In the genomic region with DNA sequence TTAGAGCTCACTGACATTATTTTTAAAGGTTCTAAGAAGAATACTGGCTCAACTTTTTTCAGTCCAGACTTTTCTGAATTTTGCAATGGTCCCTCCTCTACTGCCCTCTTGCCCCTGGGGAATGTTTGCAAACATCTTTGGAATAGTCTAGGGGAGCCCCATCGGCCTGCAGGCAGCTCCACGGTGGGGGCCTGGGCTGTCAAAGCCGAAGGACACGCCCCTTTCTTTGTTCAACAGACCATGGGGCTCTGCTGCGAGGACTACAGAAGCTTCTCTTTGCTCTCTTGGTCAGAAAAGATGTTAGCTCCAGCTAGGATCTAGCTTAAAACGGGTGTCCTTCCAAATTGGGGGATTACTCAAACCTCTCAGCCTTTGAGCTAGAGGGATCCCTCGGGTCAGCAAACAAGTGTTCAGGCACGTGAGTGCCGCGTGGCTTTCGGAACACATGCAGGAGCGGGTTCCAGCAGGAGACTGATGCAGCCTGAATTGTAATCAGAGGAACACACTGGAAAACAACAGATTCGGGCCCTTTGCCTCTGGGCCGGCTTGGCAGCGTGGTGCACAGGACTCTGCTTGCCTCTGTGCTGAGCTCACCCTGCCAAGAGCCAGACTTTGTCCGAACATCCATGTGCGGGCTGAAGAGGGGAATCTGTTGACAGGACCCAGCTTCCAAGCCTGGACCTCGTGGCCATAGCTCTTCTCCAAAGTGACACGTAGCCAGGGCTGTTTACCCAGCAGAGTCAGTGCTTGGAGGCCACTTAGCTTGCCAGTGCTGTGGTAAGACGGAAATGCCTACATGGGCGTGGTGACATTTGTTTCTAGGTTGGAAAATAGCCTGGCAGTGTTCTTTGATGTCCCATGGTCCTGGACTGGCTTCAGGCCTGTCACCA, we compare ENCODE assay signal across 9 mouse cellular contexts. TPM values are rescaled to one million over a fixed set of nuclear protein-coding genes. Genes with fewer than 3 reads are reported as not detected.
DNase-seq lines count a peak whose midpoint lies in the region; ATAC-seq and TF ChIP-seq lines count a peak whose summit lies in the region.
"Had no signal": no experiment of that assay in that cellular context is flagged by ENCODE, and none has a peak within 500 bp of the region (broad histone marks: within the 10 kb centered on the region; RNA-seq: fewer than 3 reads in every experiment).

No protein-coding gene starts in this region.

- H3K27me3 ChIP-seq in hindbrain, embryonic 13.5 days: peaks cover 51% of the 10 kb centered on the region
- H3K27me3 ChIP-seq in hindbrain, embryonic 12.5 days: peaks cover 16% of the 10 kb centered on the region
- no peaks in the 10 kb centered on the region for H3K27me3 ChIP-seq in lung, postnatal 0 days (replicated peaks; ENCODE audit: insufficient read depth, low read length)
- H3K27me3 ChIP-seq in intestine, embryonic 16.5 days (replicated peaks; ENCODE audit: control insufficient read depth, insufficient read depth, low read length): no peaks in the 10 kb centered on the region; the same call in 1 of the 2 replicates
- H3K27me3 ChIP-seq: liver, embryonic 13.5 days had no signal

- no peak overlapping the region for H3K4me3 ChIP-seq in hindbrain, embryonic 13.5 days
- no peak overlapping the region for H3K4me3 ChIP-seq in hindbrain, embryonic 12.5 days
- H3K4me3 ChIP-seq in lung, postnatal 0 days (ENCODE audit: low read depth, low read length): no peak overlapping the region
- H3K4me3 ChIP-seq in intestine, embryonic 16.5 days (ENCODE audit: low read length): no peak overlapping the region
- H3K4me3 ChIP-seq: liver, embryonic 13.5 days had no signal

- TF ChIP-seq CTCF in lung, postnatal 0 days (IDR thresholded peaks at IDR 0.05): no peak

- TF ChIP-seq EP300 in lung, postnatal 0 days (IDR thresholded peaks at IDR 0.05): no peak

- H3K27ac ChIP-seq in hindbrain, embryonic 13.5 days: no peak overlapping the region
- no peak overlapping the region for H3K27ac ChIP-seq in hindbrain, embryonic 12.5 days
- H3K27ac ChIP-seq in lung, postnatal 0 days (ENCODE audit: low read length): no peak overlapping the region
- H3K27ac ChIP-seq in intestine, embryonic 16.5 days (ENCODE audit: low read length): no peak overlapping the region
- H3K27ac ChIP-seq: liver, embryonic 13.5 days had no signal

- peak; percentile 21; the same call in 1 of the 2 replicates for ATAC-seq in hindbrain, embryonic 13.5 days (ENCODE audit: low FRiP score)
- no peak for ATAC-seq in hindbrain, embryonic 12.5 days (ENCODE audit: low FRiP score)
- ATAC-seq in lung, postnatal 0 days: peak; percentile 59
- ATAC-seq in intestine, embryonic 16.5 days: no peak

- no peaks in the 10 kb centered on the region for H3K9me3 ChIP-seq in hindbrain, embryonic 13.5 days
- H3K9me3 ChIP-seq in hindbrain, embryonic 12.5 days (replicated peaks): no peaks in the 10 kb centered on the region
- no peaks in the 10 kb centered on the region for H3K9me3 ChIP-seq in lung, postnatal 0 days (ENCODE audit: low read length)
- no peaks in the 10 kb centered on the region for H3K9me3 ChIP-seq in intestine, embryonic 16.5 days (ENCODE audit: control insufficient read depth, low read length)
- H3K9me3 ChIP-seq: liver, embryonic 13.5 days had no signal

- WGBS in hindbrain, embryonic 13.5 days: 31% methylated on average over 21 of the region's 21 CpGs
- WGBS in hindbrain, embryonic 12.5 days: 39% methylated on average over 21 of the region's 21 CpGs
- 46% methylated on average over 21 of the region's 21 CpGs for WGBS in lung, postnatal 0 days
- 50% methylated on average over 21 of the region's 21 CpGs for WGBS in intestine, embryonic 16.5 days

- no peaks in the 10 kb centered on the region for H3K36me3 ChIP-seq in hindbrain, embryonic 13.5 days
- H3K36me3 ChIP-seq in hindbrain, embryonic 12.5 days: no peaks in the 10 kb centered on the region
- H3K36me3 ChIP-seq in lung, postnatal 0 days (ENCODE audit: insufficient read depth, low read length): no peaks in the 10 kb centered on the region
- H3K36me3 ChIP-seq in intestine, embryonic 16.5 days (ENCODE audit: control insufficient read depth, insufficient read depth, low read length): no peaks in the 10 kb centered on the region
- H3K36me3 ChIP-seq: liver, embryonic 13.5 days had no signal

- peaks cover 16% of the 10 kb centered on the region for H3K4me1 ChIP-seq in hindbrain, embryonic 13.5 days (replicated peaks)
- H3K4me1 ChIP-seq in hindbrain, embryonic 12.5 days: peaks cover 12% of the 10 kb centered on the region
- H3K4me1 ChIP-seq in lung, postnatal 0 days (ENCODE audit: insufficient read depth, low read depth, low read length): no peaks in the 10 kb centered on the region
- peaks cover 7% of the 10 kb centered on the region; the same call in 1 of the 2 replicates for H3K4me1 ChIP-seq in intestine, embryonic 16.5 days (ENCODE audit: control insufficient read depth, insufficient read depth, low read length)
- H3K4me1 ChIP-seq: liver, embryonic 13.5 days had no signal

- H3K9ac ChIP-seq in hindbrain, embryonic 13.5 days: no peak overlapping the region; the same call in 1 of the 2 replicates
- H3K9ac ChIP-seq in hindbrain, embryonic 12.5 days: no peak overlapping the region
- H3K9ac ChIP-seq in lung, postnatal 0 days (replicated peaks; ENCODE audit: low read depth): no peak overlapping the region
- no peak overlapping the region for H3K9ac ChIP-seq in intestine, embryonic 16.5 days (ENCODE audit: low read depth, low read length)
- H3K9ac ChIP-seq: liver, embryonic 13.5 days had no signal

- peak; percentile 24 for DNase-seq in cerebellum, adult 8-10 months
- DNase-seq in frontal cortex, postnatal 36 days (ENCODE audit: low spot score in 2 of 2): peak; percentile 53 to 80
- peak; percentile 69 for DNase-seq in kidney, adult 9 months
- peak; percentile 47 for DNase-seq in lung, postnatal 0 days (ENCODE audit: low spot score)
- DNase-seq in urinary bladder, adult 2 months (ENCODE audit: low spot score): peak; percentile 36
- DNase-seq: liver, embryonic 13.5 days had no signal

- H3K4me2 ChIP-seq in hindbrain, embryonic 13.5 days: no peak overlapping the region
- no peak overlapping the region for H3K4me2 ChIP-seq in hindbrain, embryonic 12.5 days (replicated peaks)
- H3K4me2 ChIP-seq in lung, postnatal 0 days (replicated peaks; ENCODE audit: low read depth, low read length): no peak overlapping the region
- no peak overlapping the region for H3K4me2 ChIP-seq in intestine, embryonic 16.5 days (ENCODE audit: low read depth, low read length)
- H3K4me2 ChIP-seq: liver, embryonic 13.5 days had no signal

RNA-seq across cellular contexts. Expression of gene Loxl4, which starts 47.0 kb away (rescaled TPM):
- polyA plus RNA-seq in hindbrain, embryonic 13.5 days (2015; fragmentation: Nextera tagmentation; extraction: Ambion mirVana): 0.05 and 0.13 TPM in 2 replicates
- polyA plus RNA-seq in hindbrain, embryonic 12.5 days (2016; fragmentation: Nextera tagmentation; extraction: Ambion mirVana): 0.19 and 0.51 TPM in 2 replicates
- 0.60 and 0.64 TPM in 2 replicates for polyA plus RNA-seq in lung, postnatal 0 days (2015; fragmentation: Nextera tagmentation; extraction: Ambion mirVana)
- 8.7 and 9.1 TPM in 2 replicates for polyA plus RNA-seq in urinary bladder, adult 2 months (2012; rRNA removed)
- 2.2 and 2.4 TPM in 2 replicates for polyA plus RNA-seq in intestine, embryonic 16.5 days (2015; fragmentation: Nextera tagmentation; extraction: Ambion mirVana)

Comparison
In these comparisons a context has a peak if more than half of its experiments do, and no peak if none do; other contexts are left out.
1. ATAC-seq: peak in hindbrain, embryonic 13.5 days (single experiment) and lung, postnatal 0 days (single experiment); none in hindbrain, embryonic 12.5 days (single experiment) and intestine, embryonic 16.5 days (single experiment).
2. Peak in every context shown above with its lines, with median percentiles within 50 percentile points of each other: DNase-seq.